Mouse (Mus musculus) CH12.LX (cell line): ENCODE measurements around the gene Ipo8.

Experiments used
- CTCF ChIP-seq, 2 experiments: IDR thresholded peaks in 1 of 2; conservative IDR thresholded peaks in 1 of 2; 2 replicates each; pipeline ENCODE4 v1.5.1; 2011 to 2012; ENCODE audit warnings: low read depth in 2 of 2, low read length in 2 of 2, improper control_type of control experiment in 1 of 2, inconsistent platforms in 1 of 2, mild to moderate bottlenecking in 1 of 2, moderate library complexity in 1 of 2
- MAFK ChIP-seq: IDR thresholded peaks from 2 replicates; pipeline ENCODE4 v1.6.1; 2011; ENCODE audit warnings: low read length, improper control_type of control experiment; ENCODE audit not compliant: insufficient replicate concordance
- NRF1 ChIP-seq: IDR thresholded peaks from 2 replicates; pipeline ENCODE4 v1.6.1; 2014; ENCODE audit warnings: low read depth, mild to moderate bottlenecking, inconsistent platforms, low read length, improper control_type of control experiment, moderate library complexity
- SIN3A ChIP-seq: IDR thresholded peaks from 2 replicates; pipeline ENCODE4 v1.6.1; 2012; ENCODE audit warnings: low read length, improper control_type of control experiment, inconsistent platforms
- TCF12 ChIP-seq: IDR thresholded peaks from 2 replicates; pipeline ENCODE4 v1.6.1; 2014; ENCODE audit warnings: low read depth, mild to moderate bottlenecking, inconsistent platforms, low read length, improper control_type of control experiment
- USF1 ChIP-seq: IDR thresholded peaks from 2 replicates; pipeline ENCODE4 v1.6.1; 2014; ENCODE audit warnings: low read depth, mild to moderate bottlenecking, inconsistent platforms, low read length, improper control_type of control experiment
- USF2 ChIP-seq: conservative IDR thresholded peaks from 2 replicates; pipeline ENCODE4 v1.6.1; 2011; ENCODE audit warnings: low read depth, low read length, improper control_type of control experiment
- ZMIZ1 ChIP-seq: IDR thresholded peaks from 2 replicates; pipeline ENCODE4 v1.6.1; 2012; ENCODE audit warnings: low read depth, mild to moderate bottlenecking, inconsistent platforms, low read length, improper control_type of control experiment

DNA sequence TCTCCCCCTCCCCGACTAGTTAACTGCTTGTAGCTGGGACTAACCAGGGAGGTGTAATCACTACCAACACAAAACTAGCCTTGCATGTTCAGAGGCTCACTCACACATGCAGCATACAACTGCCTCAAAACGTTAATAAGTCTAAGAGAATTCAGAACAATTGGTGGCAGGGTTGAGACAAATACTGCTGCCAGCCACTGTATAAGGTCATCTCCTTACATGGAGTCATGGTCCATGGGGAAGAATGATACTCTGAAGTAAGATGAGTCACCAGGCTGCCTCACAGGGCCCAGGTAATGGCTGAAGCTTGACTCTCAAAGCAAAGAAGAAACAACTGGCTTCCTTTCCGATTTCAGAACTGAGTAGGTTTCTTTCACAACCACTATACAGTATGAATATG lies 81.1 kb downstream of the Ipo8 start:
- no peak for TF ChIP-seq USF1
- TF ChIP-seq CTCF (conservative IDR thresholded peaks at IDR 0.05 in 1 of 2, IDR thresholded peaks at IDR 0.05 in 1 of 2; ENCODE audit: low read depth in 2 of 2, low read length in 2 of 2): no peak
- TF ChIP-seq ZMIZ1: no peak
- TF ChIP-seq USF2: no peak
- TF ChIP-seq SIN3A: no peak
- no peak for TF ChIP-seq NRF1
- TF ChIP-seq TCF12: no peak
- TF ChIP-seq MAFK: no peak
